Mouse (Mus musculus): Measurements from ENCODE around the gene Chchd5.

Gene Chchd5

DNA sequence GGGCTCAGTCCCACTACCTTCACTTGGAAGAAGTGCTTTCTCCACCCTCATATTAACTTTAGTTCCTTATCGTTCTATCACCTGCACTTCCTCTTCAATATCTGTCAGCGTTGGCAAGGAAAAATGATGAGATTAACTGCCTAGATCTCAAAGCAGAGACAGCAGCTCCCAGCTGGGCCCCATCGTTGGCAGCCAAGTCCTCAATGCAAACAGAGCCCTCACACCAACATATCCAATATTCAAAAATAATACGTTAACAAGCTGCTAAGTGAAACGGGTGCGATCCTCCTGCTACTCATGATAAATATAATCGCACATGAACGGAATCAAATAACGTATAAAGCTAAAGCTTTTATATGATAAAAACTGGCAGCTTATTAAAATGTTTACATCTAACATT is 21.6 kb downstream of the Chchd5 start:
- no peak for DNase-seq (ENCODE audit: low read depth, low spot score)

DNA sequence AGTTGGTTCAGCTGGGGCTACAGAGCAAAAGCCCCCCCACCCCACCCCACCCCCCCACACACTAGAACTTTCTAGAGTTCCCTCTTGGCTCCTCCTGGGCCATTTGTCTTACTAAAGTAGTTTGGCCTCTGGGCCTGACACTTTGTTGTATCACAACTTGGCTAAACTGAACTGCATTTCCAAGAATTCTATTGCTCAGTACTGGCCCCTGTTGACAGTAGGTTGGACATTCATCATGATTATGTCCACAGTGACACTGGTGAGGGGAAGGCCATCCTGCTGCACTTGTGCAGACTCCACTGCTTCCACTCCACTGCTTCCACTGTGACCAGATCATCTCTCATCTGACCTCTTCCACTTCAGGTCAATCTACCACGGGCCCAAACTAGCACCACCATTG is 23.3 kb downstream of the Chchd5 start:
- no peak for DNase-seq (ENCODE audit: low read depth, low spot score)

DNA sequence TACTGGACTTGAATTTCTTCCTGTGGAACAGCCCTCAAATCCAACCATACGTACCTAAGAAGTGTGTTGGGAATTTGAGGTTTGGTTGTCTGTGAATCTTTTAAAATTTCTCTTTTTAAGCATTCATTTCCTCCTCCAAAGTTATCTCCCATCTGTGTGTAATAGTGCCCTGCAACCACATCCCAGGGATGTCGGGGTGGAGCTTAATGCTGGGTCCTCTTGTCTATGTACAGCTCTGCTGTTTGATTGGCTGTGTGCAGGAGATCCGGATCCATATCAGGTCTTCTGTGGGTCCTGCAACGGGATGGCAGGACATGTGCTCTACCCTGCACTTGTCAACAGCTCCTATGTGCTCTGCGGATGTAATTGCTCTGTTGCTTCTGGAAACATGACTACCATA is 35.3 kb downstream of the Chchd5 start:
- DNase-seq (ENCODE audit: low read depth, low spot score): no peak

DNA sequence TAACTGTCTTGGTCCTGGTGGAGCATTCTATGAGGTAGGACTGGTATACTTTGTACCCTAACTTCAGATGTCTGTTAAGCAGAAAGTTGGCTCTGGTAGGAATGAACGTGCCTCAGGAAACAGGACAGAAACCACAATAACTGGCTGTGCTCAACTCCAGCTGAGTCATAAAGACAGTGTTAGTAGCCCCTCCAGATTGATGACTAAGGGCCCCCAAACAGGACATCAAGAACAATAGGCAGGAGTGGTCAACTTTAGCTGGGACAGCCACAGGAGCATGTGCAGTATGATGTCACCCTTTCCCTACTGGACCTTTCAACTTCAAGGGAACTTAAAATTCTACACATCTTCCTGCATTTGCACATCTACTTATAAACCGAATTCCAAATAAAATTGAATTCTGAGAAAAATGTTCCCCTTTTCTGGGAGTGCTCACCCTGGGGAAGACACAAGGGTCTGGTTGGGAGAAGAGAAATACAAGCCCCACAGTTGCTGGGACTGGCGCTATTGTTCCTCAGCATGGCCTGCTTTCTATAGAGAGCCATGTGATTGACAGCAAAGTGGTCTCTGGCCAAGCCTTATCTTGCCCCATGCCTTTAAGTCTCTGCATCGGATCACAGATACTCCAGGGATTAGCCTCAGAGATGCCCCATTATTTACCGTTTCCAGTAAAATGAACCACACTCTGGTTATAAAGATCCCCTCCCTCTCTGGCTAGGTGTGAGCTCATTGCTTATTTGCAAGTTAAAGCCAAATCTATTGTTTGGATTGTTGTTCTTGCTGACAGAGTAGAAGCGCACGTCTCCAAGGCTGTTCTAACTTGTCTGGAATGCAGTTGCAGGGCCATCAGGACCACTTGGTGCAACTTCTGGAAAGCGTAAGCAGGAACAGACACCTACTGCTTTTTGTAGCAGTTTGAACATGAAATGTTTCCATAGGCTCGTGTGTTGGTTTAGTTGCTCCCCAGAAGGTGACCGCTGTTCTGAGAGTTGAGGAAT is 37.3 kb downstream of the Chchd5 start:
- no peak for DNase-seq (ENCODE audit: low read depth, low spot score)

DNA sequence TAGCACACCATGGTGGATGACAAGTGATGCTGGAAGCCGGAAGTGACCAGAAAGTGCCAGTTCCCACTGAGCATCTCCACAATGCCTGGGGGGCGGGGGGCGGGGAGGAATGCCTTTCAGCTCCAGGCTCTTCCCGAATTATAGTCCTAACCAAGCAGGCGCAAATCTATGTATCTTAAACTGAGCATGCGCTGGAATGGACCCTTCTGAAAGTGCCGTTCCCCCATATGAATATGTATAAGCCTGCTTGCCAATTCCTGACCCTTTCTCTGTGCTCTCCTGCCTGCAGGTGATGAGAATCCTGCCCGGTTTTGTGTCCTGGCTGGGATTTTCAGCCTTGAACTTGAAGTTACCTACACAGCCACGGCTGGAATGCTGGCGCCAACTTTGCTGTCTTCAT is 43.9 kb downstream of the Chchd5 start:
- no peak for DNase-seq (ENCODE audit: low read depth, low spot score)

DNA sequence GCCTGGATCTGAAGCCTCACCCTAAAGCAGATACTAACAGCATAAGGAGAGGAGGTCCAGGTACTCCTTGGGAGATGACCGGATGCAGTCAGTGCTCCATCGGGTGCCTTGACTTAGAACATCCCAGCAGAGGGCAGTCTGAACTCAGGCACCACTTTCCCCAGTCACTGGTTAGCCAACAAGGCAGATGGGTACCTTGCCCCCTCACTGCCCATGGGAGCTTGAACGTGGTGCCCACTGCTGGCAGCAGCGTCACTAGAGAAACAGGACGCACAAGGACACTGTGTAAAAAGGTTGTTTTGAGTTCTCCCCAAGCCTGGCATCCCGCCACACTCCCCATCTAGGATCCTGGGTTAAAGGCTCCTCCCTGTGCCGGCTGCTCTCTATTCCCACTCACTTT is 45.0 kb downstream of the Chchd5 start:
- DNase-seq (ENCODE audit: low read depth, low spot score): no peak

DNA sequence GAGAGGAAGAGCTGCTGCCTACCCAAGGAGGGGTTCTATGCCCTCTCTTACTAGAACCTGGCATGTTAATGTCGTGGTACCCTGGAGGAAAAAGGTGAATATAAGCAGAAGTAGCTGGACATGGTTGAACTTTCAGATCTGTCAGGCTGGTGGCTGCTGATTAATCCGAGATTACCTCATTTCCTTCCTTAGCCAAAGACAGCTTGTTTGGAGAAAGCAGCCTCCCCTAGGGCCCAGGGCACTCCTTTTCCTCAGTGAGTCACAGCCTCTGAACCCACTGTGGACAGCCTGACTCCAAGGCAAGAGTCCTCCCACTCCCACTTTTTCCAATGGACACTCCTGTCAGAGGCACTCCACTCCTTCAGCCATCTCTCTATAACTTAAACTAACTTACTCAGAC is 46.1 kb downstream of the Chchd5 start:
- no peak for DNase-seq (ENCODE audit: low read depth, low spot score)

DNA sequence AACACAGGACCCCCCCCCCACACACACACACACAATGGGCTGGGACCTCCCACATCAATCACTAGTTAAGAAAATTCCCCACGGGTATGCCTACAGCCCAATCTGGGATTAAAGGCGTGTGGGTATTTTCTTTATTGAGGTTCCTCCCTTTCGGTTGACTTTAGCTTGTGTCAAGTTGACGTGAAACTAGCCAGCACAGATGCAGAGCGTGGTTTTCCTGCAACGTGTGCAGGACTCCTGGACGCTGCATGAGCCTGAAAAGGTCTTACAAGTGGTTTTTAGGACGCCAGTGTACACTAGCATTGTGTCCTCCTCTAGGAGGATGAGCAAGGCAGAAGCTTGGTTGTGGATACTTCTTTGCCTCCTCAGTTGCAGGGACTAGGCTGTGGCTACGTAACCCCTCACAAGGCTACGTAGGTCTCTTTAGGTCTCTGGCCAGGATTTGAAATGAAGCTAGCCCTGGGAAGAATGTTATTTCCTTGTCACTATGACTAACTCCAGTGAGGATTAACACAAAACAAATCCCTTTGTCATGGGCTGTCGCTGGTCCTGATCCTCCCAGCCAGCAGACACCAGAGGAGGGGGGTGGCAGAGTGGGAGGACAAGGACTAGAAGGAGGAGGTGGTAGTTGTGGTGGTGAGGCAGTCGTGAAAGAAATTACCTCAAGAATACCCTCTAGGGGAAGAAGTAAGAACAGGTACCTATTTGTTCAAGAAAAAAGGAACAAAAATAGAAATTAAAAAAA is 47.3 kb downstream of the Chchd5 start:
- DNase-seq (ENCODE audit: low read depth, low spot score): no peak

DNA sequence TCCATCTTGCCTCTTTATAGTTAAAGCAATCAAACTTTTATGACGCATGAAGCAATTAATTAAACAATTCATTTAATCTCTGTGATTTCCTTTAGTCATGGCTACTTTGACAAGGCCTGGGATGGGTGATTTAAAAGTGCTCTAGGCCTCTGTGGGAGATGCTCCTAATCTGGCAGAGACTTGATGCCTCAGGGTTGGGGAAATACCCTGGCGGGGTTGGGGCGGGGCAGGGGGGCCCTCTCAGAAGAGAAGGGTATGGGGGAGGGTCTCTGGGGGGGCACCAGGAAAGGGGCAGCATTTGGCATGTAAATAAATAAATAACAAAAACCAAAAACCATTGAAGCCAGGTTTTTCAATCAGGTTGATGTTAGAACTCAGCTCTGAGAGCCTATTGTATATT is 48.2 kb downstream of the Chchd5 start:
- DNase-seq (ENCODE audit: low read depth, low spot score): no peak

DNA sequence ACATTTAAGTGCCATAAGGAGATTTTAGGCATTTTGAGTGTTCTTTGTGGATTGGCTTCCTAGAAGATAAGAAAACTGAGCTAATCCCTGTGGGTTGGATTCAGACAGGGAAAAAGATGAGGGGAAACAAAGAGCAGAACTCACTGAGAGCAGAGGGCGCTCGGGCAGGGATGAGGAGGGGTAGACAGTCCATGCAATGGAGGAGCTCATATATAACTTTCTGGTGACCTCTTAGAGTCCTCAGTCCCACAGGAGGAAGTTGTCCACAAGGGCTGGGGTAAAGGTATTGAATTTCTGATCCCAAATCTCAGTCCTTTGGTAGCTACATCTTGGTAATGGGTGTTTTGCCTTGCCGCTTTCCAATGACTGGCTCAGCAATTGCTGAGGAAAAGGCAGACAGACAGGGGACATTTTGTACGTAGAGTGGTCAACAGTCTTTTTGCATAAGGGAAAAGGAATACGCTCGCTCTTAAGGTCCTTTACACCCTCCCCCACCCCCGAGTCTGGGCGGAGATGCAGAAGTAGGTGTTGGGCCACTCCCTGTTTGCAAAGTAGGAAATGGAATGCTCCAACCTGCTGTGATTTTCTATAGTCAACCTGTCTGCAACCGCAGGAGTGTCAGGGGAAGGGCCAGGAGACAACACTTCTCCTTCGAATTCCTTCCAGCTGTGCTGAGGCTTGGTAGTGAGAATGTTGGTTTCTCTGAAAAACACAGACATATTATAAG is 48.8 kb downstream of the Chchd5 start:
- DNase-seq (ENCODE audit: low read depth, low spot score): no peak

DNA sequence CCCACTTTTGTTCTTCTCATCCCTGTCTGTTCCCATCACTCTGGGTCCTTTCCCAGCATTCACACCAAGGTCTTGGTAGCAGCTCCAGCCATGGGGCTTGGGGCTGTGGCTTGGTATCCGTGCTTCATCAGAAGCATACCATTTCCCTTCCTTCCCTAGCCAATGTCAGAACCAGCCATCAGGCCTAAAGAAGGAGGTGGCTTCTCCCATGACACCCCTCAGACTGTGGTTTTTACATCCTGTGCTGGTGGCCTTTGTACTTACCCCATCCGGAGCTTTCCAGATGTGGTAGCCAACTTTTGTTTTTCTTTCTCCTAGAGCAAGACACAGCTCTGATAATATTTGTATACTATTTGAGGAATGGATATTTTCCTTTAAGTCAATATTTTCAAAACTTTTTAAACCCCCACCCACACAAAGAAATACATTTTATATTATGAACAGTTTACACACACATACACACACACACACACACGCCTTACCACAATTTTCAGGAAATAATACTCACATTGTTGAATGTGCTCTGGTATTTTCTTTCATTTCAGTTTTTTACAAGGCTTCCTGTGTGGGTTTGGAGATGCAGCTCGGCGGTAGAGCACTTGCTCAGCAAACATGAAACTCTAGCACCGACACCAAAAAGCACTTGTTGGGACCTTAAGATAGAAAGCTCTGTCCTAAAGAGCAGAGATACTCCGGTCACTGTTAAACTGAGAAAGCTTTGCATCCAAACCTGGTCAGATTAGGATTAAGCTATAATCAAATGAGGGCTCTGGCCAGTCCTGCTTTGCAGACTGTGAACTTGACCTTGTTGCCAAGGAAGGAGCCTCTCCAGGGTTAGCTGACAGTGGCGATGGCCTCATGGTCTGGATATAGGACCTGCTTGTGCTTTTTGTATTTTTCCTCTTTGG is 50.7 kb downstream of the Chchd5 start:
- DNase-seq (ENCODE audit: low read depth, low spot score): no peak

DNA sequence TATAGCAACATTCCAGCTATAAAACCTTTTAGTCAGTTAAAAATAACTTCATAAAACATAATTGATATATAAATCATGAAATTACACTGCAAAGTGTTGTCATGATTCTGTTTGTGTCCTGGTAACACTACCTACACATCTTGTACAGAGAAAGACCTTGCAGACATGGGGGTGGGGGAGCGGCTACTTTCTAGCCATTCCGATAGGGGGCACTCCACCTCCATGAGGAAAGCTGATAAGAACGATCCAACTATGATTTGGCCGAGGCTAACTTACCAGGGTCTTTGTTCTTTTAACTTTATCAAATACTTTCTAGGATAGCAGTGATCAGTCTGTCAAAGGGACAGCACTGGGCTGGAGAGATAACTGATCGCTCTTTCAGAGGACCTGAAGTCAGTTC is 52.0 kb downstream of the Chchd5 start:
- DNase-seq (ENCODE audit: low read depth, low spot score): no peak

DNA sequence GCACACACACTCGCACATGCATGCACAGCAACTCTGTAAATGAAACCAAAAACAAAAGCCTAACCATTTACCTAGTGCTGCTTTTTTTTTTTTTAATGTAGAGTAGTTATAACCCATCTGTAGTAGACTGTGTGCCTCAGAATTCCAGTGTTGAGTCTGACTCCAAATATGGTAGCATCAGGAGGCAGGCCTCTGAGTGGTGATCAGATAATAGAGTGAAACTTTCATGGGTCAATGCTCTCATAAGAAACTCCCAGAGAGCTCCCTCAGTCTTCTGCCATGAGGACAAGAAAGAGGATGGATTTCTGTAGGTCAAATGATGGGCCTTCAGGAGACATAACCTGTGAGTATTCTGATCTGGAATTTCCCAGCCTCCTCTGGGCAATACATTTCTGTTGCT is 52.9 kb downstream of the Chchd5 start:
- no peak for DNase-seq (ENCODE audit: low read depth, low spot score)

DNA sequence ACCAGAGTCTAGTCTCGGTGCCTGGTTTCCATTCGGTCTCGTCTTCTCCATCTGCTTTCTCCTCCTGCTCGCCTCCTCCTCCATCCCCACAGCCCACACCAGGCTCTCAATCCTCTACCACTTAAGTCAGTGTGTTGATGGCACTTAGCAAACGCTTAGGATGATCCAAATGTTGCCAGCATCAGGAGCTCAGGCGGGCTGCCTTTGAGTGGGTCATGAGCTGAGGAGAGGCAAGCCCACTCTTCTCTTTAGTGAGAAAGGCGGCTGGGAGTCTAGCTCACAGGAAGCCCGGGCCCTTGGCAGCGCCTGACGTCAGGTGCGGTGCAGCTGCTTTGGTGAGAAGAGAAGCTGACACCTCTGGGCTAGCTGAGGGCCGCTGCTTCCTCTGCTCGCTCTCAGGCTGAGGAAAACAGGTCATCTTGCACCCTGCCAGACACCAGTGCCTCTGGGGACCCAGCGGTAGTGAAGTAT is 54.1 kb downstream of the Chchd5 start:
- DNase-seq (ENCODE audit: low read depth, low spot score): peak; percentile 36
